Mouse (Mus musculus) monocyte, adult 2 months (primary cell): ENCODE results near the gene Nphp1.
A peak's percentile ranks its signal among the peaks of the same experiment; 100 is the strongest.

Experiments
- DNase-seq, 2 experiments: peaks; one replicate each; pipeline ENCODE4 v3.0.0; 2022; ENCODE audit warnings: low spot score in 2 of 2, low read depth in 1 of 2

Nphp1 gene

GRCm38 (mm10) chr2:127788440-127789116 lies at the start of gene Nphp1:
Gene Nphp1, minus strand, starts transcription at chr2:127788897.
- DNase-seq, result peak; percentile 40 to 71

- DNase-seq, result no peak
These were observed 44.1 kb upstream of the Nphp1 start for GRCm38 (mm10) chr2:127832833-127833190.

GRCm38 (mm10) chr2:127832103-127832832 lies 43.6 kb upstream of the Nphp1 start:
- DNase-seq, result no peak

- peak; percentile 64 to 79 for DNase-seq
These were observed 42.9 kb upstream of the Nphp1 start, which contains the start of gene Bub1 for GRCm38 (mm10) chr2:127831401-127832102. Gene Bub1, minus strand, starts transcription at chr2:127831865.

- peak; percentile 45 to 62 for DNase-seq
These were observed 3.4 kb upstream of the Nphp1 start, which contains the start of gene Mtln for GRCm38 (mm10) chr2:127791919-127792603. Gene Mtln, minus strand, starts transcription at chr2:127792488.

- no peak for DNase-seq
These were observed 1.1 kb upstream of the Nphp1 start for GRCm38 (mm10) chr2:127789651-127790270.

GRCm38 (mm10) chr2:127789138-127789537 lies 441 bp upstream of the Nphp1 start:
- no peak for DNase-seq

GRCm38 (mm10) chr2:127787226-127787625 lies 1.5 kb downstream of the Nphp1 start:
- DNase-seq, result no peak

GRCm38 (mm10) chr2:127778451-127778850 lies 10.2 kb downstream of the Nphp1 start:
- DNase-seq, result no peak

- no peak for DNase-seq
These were observed 13.7 kb downstream of the Nphp1 start for GRCm38 (mm10) chr2:127775013-127775412.

- no peak for DNase-seq
These were observed 14.1 kb downstream of the Nphp1 start for GRCm38 (mm10) chr2:127774578-127774941.

GRCm38 (mm10) chr2:127773938-127774577 lies 14.6 kb downstream of the Nphp1 start:
- no peak for DNase-seq

GRCm38 (mm10) chr2:127761587-127761986 lies 27.1 kb downstream of the Nphp1 start:
- no peak for DNase-seq

- no peak for DNase-seq
These were observed 28.2 kb downstream of the Nphp1 start for GRCm38 (mm10) chr2:127760429-127761000.

- DNase-seq, result no peak
These were observed 28.7 kb downstream of the Nphp1 start for GRCm38 (mm10) chr2:127760014-127760413.

GRCm38 (mm10) chr2:127759157-127759880 lies 29.4 kb downstream of the Nphp1 start:
- DNase-seq, result no peak

- no peak for DNase-seq
These were observed 31.5 kb downstream of the Nphp1 start for GRCm38 (mm10) chr2:127757171-127757570.

- no peak for DNase-seq
These were observed 34.6 kb downstream of the Nphp1 start for GRCm38 (mm10) chr2:127754113-127754512.

GRCm38 (mm10) chr2:127751849-127752610 lies 36.7 kb downstream of the Nphp1 start:
- no peak for DNase-seq
